Mouse (Mus musculus) gastrocnemius, postnatal 36 days (tissue): ENCODE results near the gene Znhit1. TPM values are rescaled to one million over a fixed set of nuclear protein-coding genes. Genes with fewer than 3 reads are reported as not detected.

ENCODE experiments used
- DNase-seq, 2 experiments: peaks; one replicate each; pipeline ENCODE4 v3.0.0; 2022
- intact Hi-C: fragments of 180-260 bp; cut with DNase I; formaldehyde crosslinking; loops from one replicate; pipeline ENCODE4 v1.15.1; 2025
- total RNA-seq, 2 experiments: library from RNA; stranded (reverse); gene quantifications; 2 replicates each; pipeline ENCODE4 v1.2.3; 2021

The Znhit1 gene
- total RNA-seq, 2 experiments from 2014 or later, result 58.3 to 63.2 TPM

DNA sequence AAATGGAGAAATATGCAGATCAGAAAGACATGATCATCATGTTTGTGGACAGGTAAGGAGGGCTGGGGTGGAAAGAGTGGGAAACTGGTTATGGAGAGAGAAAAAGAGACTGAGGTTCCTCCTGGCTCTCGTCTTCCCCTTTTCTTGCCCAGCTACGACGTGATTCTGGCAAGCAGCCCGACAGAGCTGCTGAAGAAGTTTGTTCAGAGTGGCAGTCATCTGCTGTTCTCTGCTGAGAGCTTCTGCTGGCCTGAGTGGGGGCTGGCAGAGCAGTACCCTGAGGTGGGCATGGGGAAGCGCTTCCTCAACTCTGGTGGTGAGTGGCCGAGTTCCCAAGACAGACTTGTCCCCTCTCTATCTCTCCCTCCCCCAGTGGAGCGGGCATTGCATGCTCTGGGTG lies 599 bp upstream of the Znhit1 start:
- intact Hi-C loops, result no loop called here
- DNase-seq, result no peak

DNA sequence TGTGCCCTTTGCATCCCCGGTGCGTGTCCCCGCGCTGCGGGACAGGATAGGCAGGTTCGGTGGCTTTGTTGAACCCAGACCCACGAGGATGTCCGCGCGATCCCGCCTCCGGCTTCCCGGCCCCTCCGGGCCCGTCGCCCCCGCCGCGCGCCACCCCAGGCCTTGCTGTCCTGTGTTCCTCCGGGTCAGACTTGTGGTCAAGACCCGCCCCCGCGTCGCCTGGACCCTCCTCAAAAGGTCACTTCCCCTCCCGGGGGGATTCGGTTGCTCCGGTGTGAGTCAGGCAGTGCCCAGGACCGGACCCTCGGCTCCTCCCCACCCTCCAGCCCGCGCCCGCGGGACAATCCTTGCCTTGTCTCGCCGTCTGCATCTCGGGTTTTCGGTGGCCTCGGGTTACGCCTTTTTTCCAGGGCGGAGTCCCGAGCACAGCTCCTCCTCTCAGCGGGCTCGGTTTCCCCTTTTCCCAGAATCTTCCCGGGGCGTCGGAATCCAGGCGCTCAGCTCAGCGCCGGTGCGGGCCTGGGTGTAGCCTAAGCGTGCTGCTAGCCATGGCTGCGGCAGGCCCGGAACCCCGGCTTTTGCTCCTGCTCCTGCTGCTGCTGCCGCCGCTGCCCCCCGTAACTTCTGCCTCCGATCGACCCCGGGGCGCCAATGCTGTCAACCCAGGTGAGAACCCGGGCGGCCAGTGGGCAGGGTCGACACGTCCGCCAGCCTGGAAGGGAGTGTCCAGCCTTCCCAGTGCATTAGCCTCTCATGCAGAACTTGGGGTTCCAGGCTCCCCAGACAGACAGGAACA lies 485 bp downstream of the Znhit1 start:
- peak; percentile 83 to 87 for DNase-seq
- intact Hi-C loops, result no loop called here

DNA sequence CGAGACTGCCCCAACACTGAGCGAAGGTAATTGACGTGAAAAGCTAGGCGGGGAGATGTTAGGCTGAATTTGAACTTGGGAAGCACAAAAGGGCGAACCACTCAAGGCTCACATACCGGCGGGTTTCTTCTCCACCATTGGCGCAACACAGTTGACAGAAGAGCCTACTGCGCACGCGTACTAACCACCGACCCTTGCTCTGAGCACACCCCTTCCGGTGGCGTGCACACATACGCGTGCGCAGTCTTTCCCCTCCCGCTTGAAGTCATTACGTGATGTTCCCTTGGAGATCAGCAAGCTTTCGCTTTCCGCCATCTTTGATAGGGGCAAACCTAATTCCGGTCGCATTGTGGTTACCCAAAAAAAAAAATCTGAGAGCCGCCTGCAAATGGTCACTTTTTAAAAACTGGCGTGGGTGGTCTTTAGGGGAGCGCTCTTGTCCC lies 1.1 kb downstream of the Znhit1 start, which contains the start of gene Plod3:
Gene Plod3, plus strand, starts transcription at position 325 of the 443 bp plus-strand sequence.
- intact Hi-C loops, result no loop called here

DNA sequence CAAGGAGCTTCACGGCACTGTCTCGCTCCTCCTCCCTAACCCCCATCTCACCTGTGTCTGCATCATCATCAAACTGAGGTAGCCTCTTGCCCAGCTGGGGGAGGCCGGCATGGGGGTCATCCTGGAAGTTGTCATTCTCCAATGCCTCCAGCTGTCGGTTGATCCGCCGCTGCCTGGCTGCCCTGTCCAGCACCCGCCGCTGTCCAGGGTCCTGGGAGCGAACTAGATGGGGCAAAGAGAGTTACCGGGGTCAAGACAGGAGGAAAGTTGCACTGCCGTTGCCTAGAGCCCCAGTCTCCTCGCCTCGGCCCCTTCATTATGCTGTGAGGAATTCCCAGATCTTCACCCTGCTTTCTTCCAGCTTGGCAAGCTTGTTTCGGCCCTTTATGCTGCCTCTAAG lies 3.0 kb downstream of the Znhit1 start:
- intact Hi-C loops, result no loop called here
- DNase-seq, result no peak

More for the DNA sequence above, 1.1 kb downstream of the Znhit1 start, which contains the start of gene Plod3:
- peak; percentile 87 to 96 for DNase-seq

DNA sequence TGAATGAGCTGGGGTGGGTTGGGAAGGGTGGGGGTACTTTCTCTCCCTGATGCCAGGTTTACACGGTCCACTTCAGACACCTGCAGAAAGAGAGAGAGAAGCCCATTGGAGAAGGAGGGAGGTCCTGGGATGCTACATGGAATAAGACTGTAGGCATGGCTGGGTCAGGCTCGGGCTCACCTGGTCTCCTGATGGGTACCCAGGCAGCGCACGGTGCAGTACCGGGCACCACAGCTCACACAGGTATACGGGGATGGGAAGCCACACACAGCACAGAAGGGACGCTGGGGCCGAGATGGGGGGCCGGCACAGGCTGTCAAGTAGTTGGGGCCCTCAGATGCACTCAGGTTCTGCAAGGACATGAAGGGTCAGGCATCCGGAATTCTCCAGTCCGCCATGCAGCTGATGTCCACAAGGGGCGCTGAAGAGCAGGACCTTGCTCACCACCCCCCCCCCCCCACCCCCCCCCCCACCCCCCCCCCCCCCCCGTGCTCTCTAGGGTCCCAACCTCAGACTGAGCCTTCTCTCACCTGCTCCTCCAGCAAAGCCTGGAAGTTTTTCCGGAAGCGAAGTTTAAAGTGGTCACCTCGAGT lies 5.4 kb downstream of the Znhit1 start:
- DNase-seq, result no peak
- intact Hi-C loops, result no loop called here

DNA sequence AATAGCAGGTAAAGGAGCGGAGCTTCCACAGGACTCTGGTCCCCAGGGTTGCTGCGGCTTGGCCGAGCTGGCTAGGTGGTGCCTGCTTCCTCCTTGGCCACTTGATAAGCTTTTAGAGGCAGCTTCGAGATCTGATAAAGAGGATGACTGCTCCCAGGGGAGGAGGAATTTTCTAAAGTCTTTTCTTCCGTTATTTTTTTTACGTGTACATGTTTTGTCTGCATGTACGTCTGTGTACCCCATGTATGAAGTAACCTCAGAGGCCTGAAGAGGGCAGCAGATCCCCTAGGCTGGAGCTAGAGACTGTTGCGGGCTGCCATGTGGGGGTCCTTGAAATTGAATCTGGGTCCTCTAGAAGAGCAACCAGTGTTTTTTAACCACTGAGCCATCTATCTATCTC lies 6.8 kb downstream of the Znhit1 start:
- no peak for DNase-seq
- intact Hi-C loops, result no loop called here

DNA sequence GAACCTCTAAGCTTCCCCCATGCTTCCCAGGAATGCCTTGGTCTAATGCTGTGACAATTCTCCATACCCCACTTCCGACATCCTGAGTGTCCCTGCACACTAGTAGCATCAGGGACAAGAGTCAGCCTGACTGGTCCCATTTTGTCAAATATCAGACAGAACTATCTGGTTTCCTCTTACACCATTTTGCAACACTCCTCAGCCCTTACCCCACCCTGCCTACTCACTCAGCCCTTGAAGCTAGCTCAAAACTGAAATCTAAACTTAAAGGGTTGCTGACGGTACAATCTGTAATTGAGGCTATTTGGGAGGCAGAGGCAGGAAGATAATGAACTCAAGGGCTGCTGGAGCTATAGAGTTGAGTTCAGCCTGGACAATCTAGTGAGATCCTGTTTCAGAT lies 8.1 kb downstream of the Znhit1 start:
- intact Hi-C loops, result no loop called here
- DNase-seq, result no peak

DNA sequence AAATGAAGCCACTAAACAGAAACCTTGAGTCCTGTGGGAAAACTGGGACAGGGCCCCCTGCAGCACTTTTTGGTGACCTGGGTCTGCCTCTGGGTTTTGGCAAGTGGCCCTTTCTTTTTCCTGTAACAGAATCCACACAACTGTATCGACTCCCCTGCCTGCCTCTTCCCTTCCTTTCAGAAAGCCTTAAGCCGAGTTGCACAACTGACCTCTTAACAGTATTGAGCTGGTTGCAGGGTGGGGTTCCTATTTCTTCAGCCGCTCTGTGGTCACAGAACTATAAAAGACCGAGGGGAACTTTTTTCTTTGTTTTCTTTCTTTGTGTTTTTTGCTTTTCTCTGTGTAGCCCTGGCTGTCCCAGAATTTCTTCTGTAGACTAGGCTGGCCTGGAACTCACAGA lies 10.1 kb downstream of the Znhit1 start:
- intact Hi-C loops, result no loop called here
- DNase-seq, result no peak

DNA sequence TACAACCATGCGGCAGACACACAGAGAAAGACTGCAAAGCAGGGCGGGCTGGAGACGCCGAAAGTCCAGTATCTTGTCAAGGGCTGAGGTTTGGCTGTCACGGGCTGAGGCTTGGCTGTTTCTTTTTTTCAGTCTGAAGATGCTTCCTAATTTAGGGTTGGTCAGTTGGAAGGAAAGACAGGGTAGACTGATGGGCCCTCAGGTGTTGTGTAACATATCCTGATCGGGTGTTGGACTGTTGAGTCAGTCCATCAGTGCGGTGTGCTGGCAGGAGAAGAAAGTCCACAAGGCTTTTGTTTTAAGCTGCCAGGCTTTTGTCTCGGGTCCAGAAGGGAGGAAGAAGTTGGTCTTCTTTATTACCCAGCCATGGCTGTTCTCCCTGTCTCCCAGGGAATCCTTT lies 14.2 kb downstream of the Znhit1 start:
- no peak for DNase-seq
- intact Hi-C loops, result no loop called here

DNA sequence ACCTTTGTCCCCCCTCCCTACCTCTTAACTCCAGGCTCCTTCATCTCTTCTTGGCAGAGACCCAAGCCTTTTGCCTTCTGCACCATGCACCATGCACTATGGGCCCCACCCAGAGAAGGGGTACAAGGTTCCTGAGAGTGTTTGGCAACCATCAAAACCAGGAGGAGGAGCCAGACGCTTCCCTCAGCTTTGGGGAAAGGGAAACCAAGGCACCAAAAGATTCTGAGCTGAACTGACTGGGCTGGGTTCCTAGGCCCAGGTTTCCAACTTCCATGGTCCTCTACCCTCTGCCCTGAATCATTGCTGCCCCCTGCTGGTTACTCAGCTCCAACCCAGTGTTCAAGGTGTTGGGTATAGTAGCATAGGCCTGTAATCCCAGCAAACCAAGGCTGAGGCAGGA lies 17.1 kb downstream of the Znhit1 start:
- intact Hi-C loops, result no loop called here
- DNase-seq, result peak; percentile 63 to 70

DNA sequence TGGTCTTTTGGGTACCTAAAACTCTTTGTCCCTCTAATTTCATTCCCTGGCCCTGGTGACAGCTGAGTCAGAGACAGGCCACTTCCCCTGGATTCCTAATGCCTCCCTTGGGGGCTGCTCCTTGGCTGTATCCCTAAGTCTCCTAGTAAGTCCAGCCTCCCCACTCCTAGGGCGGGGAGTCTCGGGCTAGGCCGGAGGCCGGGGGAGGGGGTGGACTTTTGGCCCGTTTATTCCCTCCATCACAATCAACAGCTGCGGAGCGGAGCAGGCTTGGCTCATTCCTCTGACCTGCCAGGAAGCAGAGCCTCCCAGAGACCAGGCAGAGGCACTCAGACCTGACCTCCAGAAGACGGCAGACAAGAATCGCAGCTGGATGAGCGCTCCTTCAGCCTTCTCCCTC lies 20.2 kb downstream of the Znhit1 start:
- peak; percentile 69 to 77 for DNase-seq
- intact Hi-C loops, result no loop called here

DNA sequence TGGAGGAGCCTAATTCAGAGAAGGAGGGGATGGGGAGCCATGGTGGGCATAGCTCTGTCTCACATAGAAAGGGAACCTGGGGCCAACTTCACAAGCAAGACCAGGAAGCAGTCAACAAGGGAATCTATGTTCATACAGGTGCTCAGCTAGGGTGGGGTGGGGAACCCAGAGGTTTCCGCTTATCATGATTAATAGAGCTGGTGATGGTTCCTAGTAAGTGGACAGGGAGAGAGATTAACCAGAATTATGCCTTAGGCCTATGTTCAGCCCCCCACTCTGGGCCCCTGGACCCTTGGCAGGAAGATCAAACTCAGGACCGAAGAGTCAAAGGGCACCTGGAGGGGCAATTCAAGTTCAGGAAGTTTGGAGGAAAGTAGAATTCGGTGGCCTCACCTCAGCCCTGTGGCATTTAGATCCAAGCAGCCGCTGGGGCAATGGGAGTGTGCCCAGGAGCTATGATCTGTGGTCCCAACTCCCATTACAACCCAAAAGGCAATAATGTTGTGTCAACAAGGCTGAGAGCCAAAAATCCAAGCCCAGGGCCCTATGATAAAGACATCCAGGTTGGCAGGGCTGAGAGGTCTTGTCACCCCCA lies 20.9 kb downstream of the Znhit1 start:
- intact Hi-C loops, result no loop called here
- DNase-seq, result no peak

DNA sequence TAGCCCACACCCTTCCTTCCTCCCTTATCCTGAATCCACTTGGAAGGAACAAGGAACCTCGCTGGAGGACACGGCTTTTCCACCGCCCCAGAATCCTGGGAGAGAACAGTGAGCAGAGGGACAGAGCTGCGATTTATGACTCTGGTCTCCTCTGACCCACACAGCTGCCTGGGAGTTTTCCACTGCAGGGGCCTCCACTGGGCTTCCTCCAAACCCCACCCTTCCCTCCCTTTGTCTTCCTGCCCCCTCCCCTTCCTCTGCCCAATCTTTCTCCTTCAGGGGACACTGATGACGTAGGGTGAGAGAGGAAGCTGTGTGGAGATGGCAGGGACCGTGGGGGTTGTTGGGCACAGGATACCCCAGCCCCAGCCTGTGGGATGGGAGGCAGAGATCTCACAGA lies 21.5 kb downstream of the Znhit1 start, which contains the start of gene Cldn15:
Gene Cldn15, plus strand, starts transcription at position 286 of the 400 bp plus-strand sequence.
- DNase-seq, result no peak
- intact Hi-C loops, result no loop called here

DNA sequence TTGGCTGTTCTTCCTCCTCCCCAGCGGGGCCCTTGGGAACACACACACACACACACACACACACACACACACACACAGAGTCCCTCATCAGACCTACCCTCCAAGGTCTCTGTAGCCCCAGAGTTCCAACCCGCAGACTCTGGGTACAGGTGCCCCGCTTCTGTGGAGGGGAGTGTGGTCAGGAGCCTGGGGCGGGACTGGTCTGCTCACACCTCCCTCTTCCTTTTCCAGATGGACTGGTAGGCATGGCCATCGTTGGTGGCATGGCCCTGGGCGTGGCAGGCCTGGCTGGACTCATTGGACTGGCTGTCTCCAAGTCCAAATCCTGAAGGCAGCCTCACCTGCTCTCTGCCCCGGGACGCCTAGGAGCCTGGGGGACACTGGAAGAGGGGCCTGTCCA lies 22.1 kb downstream of the Znhit1 start:
- intact Hi-C loops, result no loop called here
- DNase-seq, result no peak

DNA sequence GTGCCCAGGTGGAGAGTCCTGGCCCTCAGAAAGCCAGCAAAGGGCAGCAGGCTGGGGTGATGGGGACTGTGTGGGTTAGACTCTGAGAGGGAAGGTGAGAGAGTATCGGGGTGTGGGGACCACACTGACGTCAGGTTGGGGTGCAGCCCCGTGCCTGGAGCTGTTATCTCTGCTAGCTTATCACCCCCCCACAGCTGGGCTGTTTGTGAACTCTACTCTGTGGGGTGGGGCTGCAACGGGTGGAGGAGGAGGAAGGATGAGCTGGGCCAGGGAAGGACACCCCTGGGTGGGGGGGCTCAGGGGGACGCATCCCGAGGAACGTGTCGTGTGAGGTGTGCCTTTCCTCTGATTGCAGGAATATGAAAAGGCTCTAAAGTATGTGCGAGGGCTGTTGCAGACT lies 22.6 kb downstream of the Znhit1 start:
- intact Hi-C loops, result no loop called here

DNA sequence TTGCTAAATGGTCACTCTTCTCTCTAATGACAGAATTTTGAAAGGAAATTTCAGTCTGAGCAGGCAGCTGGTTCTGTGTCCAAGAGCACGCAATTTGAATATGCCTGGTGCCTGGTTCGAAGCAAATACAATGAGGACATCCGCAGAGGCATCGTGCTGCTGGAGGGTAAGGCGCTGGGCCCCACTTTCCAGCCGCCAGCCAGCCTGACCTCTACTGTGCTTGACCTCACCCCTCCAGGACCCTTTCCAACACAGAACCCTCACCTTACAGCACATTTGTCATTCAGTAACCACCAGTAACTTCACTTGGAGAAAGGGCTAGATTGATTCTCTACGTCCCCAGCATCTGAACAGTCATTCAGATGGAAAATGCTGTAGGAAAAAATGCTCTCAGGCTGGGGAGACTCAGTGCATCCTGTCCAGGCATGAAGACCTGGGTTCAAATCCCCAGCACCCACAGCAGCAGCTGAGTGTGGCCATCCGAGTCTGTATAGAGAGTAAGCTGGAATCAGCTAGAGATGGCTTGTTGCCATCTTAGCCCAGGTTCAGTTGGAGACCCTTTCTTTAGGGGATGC lies 24.8 kb downstream of the Znhit1 start:
- intact Hi-C loops, result no loop called here
- no peak for DNase-seq

More for the DNA sequence above, 22.6 kb downstream of the Znhit1 start:
- no peak for DNase-seq

DNA sequence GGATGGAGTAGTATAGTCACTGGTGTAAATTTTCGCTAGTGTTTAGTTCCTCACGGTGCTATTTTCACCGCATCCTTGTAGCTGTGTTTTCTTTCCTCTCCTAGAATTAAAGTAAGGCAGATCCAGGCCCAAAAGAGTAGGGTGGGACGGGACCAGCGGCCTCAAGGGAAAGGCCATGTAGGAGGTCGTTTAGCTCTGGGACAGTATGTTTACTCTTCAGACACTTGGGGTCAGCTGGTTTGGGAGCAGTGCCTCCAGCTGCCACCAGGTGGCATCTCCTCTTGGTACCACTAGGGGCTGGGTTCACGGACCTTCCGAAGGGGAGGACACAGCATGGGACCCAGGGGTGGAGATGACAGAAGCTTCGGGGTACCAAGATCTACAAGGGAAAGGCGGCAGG lies 25.3 kb downstream of the Znhit1 start:
- peak; percentile 77 to 79 for DNase-seq
- intact Hi-C loops, result no loop called here

DNA sequence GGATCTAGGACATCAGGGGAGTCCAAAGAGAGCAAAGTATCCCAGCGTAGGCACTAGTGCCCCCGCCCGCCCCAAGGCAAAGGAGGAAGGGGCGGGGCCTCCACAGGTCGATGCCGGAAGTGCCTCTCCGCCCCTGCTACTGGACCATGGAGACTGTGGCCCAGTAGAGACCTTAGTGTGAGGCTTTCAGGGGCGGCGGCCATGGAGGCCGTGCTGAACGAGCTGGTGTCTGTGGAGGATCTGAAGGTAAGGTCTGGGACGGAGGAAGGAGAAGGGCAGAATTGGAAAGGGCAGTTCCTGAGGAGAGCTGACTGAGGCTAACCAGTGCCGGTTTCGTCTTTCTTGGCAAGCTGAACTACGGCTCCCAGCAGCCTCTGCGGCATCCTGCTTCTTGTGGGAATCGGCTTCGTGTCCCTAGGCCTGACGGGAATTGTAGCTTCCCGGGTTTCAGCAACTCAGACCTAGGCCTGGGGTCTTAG lies 25.8 kb downstream of the Znhit1 start:
- intact Hi-C loops, result no loop called here

DNA sequence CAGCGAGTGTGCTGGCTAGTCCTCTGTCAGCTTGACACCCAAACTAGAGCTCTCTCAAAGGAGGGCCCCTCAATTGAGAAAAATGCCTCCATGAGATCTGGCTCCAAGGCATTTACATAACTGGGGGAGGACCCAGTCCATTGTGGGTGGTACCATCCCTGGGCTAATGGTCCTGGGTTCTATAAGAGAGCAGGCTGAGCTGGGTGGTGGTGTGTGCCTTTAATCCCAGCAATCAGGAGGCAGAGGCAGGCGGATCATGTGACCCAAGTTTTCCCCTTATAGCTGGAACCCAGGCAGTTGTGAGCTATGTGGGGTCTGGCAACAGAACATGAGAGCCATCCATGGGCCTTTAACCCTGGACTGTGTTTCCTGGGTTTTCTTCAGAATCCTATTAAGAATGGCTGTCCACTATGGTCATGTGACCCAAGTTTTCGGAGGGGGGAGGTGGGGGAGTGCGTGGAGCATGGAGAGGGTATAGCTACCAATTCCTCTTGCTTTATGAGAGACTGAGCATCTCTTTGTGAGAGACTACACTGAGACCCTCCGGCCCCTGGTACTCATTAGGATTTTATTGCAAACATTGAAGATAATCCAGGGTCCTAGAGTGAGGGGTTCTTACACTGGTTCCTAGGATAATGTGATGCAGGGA lies 26.4 kb downstream of the Znhit1 start:
- DNase-seq, result no peak
- intact Hi-C loops, result no loop called here

More for the DNA sequence above, 25.8 kb downstream of the Znhit1 start:
- DNase-seq, result peak; percentile 83 to 92

DNA sequence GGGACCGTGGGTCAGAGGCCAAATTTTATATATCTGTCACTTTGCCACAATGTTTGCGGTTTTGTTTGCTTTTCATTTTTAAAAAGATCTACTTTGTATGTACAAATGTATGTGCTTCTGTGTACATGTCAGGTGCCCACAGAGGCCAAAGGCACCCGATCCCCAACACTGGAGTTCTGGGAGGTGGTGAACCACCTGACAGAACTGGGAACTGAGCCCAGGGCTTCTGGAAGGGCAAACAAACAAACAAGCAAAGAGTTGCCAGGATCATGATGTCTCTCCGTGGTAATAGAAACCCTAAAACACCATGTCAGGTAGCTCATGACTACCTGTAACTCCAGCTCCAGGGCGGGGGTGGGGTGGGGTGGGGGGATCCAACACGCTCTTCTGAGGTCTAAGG lies 27.8 kb downstream of the Znhit1 start:
- DNase-seq, result no peak
- intact Hi-C loops, result no loop called here
